Mouse (Mus musculus): ENCODE measurements around the gene Arfgef2. TPM values are rescaled to one million over a fixed set of nuclear protein-coding genes. Genes with fewer than 3 reads are reported as not detected.
A peak's percentile ranks its signal among the peaks of the same experiment; 100 is the strongest.

Arfgef2 gene
- polyA plus RNA-seq, 1 experiment = 24.9 TPM

DNA sequence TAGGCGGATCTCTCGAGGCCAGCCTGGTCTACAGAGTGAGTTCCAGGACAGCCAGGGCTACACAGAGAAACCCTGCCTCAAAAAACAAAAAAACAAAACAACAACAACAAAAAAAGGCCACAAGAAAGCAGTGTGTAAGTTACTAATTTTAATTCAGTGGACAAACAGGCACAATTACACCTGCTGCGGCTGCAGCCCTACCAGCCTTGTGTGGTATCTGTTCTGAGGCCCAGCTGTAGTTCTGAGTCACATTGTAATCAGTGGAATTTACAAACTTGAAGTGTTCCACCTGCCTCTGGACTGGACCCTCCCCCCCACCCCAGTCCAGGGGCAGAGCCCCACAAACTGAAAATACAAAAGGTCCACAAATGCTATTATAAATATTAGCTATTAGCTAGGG lies 2.1 kb upstream of the Arfgef2 start:
- H3K4me3 ChIP-seq (ENCODE audit: insufficient read depth, low read length) = no peak overlapping the region
- TF ChIP-seq POLR2A (IDR thresholded peaks at IDR 0.05; ENCODE audit: low read depth, low read length) (no peak), CTCF (IDR thresholded peaks at IDR 0.05; ENCODE audit: borderline replicate concordance, insufficient read depth, low read length) (no peak)
- H3K27ac ChIP-seq (ENCODE audit: insufficient read depth, low read length) = no peak overlapping the region
- H3K4me1 ChIP-seq (ENCODE audit: control insufficient read depth, insufficient read depth, low read length) = peaks cover 10% of the 10 kb centered on the region

- Histone ChIP-seq H3K4me3 (ENCODE audit: insufficient read depth, low read length) (peak overlapping the region; percentile 94), H3K4me1 (ENCODE audit: control insufficient read depth, insufficient read depth, low read length) (peaks cover 14% of the 10 kb centered on the region), H3K27ac (ENCODE audit: insufficient read depth, low read length) (peak overlapping the region; percentile 56; the same call in 1 of the 2 replicates)
- TF ChIP-seq POLR2A (IDR thresholded peaks at IDR 0.05; ENCODE audit: low read depth, low read length) (0 out of 2 replicates have a peak, but pooled peaks have one; percentile 15), CTCF (IDR thresholded peaks at IDR 0.05; ENCODE audit: borderline replicate concordance, insufficient read depth, low read length) (no peak)
These were observed 851 bp downstream of the Arfgef2 start for GRCm38 (mm10) chr2:166806173-166806705.

DNA sequence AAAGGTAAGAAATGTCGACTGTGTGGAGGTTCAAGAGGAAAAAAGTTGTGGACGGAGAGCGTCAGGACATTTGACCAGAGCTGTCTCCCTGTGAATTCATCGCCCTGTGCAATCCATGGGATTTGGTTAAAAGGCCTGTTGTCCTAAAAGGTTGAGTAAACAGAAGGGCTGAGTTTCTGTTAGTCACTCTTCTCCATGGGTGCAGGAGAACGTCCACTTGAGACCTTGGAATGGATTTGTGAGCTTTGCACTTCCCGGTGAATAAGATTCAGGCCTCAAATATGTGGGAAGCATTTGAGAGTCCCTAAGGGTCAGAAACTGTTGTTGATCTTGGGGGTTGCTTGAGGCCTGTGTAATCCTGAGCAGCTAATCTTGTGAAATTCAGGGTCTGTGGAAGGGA lies 1.4 kb downstream of the Arfgef2 start:
- Histone ChIP-seq H3K27ac (ENCODE audit: insufficient read depth, low read length) (peak overlapping the region; percentile 56; the same call in 1 of the 2 replicates), H3K4me1 (ENCODE audit: control insufficient read depth, insufficient read depth, low read length) (peaks cover 14% of the 10 kb centered on the region), H3K4me3 (ENCODE audit: insufficient read depth, low read length) (peak overlapping the region; percentile 94)
- no peak for TF ChIP-seq CTCF (IDR thresholded peaks at IDR 0.05; ENCODE audit: borderline replicate concordance, insufficient read depth, low read length)
- no peak for TF ChIP-seq POLR2A (IDR thresholded peaks at IDR 0.05; ENCODE audit: low read depth, low read length)

GRCm38 (mm10) chr2:166809499-166809898 lies 4.1 kb downstream of the Arfgef2 start:
- Histone ChIP-seq H3K4me1 (ENCODE audit: control insufficient read depth, insufficient read depth, low read length) (peaks cover 14% of the 10 kb centered on the region), H3K27ac (ENCODE audit: insufficient read depth, low read length) (no peak overlapping the region), H3K4me3 (ENCODE audit: insufficient read depth, low read length) (no peak overlapping the region)
- TF ChIP-seq POLR2A (IDR thresholded peaks at IDR 0.05; ENCODE audit: low read depth, low read length) = no peak
- TF ChIP-seq CTCF (IDR thresholded peaks at IDR 0.05; ENCODE audit: borderline replicate concordance, insufficient read depth, low read length) = no peak

GRCm38 (mm10) chr2:166810821-166811220 lies 5.4 kb downstream of the Arfgef2 start:
- no peak overlapping the region for H3K27ac ChIP-seq (ENCODE audit: insufficient read depth, low read length)
- no peak overlapping the region for H3K4me3 ChIP-seq (ENCODE audit: insufficient read depth, low read length)
- TF ChIP-seq POLR2A (IDR thresholded peaks at IDR 0.05; ENCODE audit: low read depth, low read length) = no peak
- no peak for TF ChIP-seq CTCF (IDR thresholded peaks at IDR 0.05; ENCODE audit: borderline replicate concordance, insufficient read depth, low read length)
- H3K4me1 ChIP-seq (ENCODE audit: control insufficient read depth, insufficient read depth, low read length) = peaks cover 14% of the 10 kb centered on the region

GRCm38 (mm10) chr2:166818463-166819143 lies 13.2 kb downstream of the Arfgef2 start:
- TF ChIP-seq POLR2A (IDR thresholded peaks at IDR 0.05; ENCODE audit: low read depth, low read length) = no peak
- TF ChIP-seq CTCF (IDR thresholded peaks at IDR 0.05; ENCODE audit: borderline replicate concordance, insufficient read depth, low read length) = no peak

DNA sequence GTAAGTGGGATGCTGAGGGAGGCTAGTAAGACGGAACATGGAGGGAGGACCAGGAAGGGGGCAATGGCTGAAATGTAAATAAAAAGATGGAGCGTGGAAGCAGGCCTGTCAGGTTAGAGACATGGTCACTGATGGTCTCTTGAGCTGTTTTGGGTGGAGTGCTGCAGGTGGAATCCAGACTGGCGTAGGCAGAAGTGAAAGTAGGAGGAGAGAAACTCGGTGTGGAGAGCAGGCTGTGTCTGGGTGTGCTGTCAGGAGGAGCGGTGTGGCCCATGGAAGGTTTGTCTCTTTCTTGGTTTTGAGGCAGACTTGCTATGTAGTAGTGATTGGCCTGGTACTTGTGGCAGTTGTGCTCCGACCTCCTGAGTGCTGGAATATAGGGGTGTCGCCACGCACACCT lies 14.5 kb downstream of the Arfgef2 start:
- no peaks in the 10 kb centered on the region for H3K4me1 ChIP-seq (ENCODE audit: control insufficient read depth, insufficient read depth, low read length)
- H3K4me3 ChIP-seq (ENCODE audit: insufficient read depth, low read length) = no peak overlapping the region
- H3K27ac ChIP-seq (ENCODE audit: insufficient read depth, low read length) = no peak overlapping the region
- TF ChIP-seq POLR2A (IDR thresholded peaks at IDR 0.05; ENCODE audit: low read depth, low read length) (no peak), CTCF (IDR thresholded peaks at IDR 0.05; ENCODE audit: borderline replicate concordance, insufficient read depth, low read length) (no peak)

More at GRCm38 (mm10) chr2:166818463-166819143, 13.2 kb downstream of the Arfgef2 start:
- H3K4me3 ChIP-seq (ENCODE audit: insufficient read depth, low read length) = no peak overlapping the region
- H3K27ac ChIP-seq (ENCODE audit: insufficient read depth, low read length) = no peak overlapping the region
- no peaks in the 10 kb centered on the region for H3K4me1 ChIP-seq (ENCODE audit: control insufficient read depth, insufficient read depth, low read length)

DNA sequence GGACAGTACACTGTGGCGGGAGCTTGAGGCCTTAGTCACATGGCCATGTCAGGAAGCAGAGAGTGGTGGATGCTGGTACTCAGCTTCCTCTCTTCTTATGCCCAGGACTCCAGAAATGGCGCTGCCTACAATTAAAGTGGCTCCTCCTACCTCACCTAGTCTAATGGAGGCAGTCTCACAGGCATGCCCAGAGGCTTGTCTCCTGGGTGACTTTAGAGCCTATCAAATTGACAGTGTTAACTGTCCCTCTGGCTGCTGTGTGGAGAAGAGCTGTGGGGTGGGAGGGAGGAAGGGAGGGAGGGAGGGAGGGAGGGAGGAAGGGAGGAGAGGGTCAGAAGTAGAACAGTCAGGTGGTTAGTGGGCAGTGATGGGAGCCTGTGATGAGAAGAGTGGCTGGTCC lies 15.5 kb downstream of the Arfgef2 start:
- TF ChIP-seq CTCF (IDR thresholded peaks at IDR 0.05; ENCODE audit: borderline replicate concordance, insufficient read depth, low read length) = no peak
- TF ChIP-seq POLR2A (IDR thresholded peaks at IDR 0.05; ENCODE audit: low read depth, low read length) = no peak
- Histone ChIP-seq H3K4me3 (ENCODE audit: insufficient read depth, low read length) (no peak overlapping the region), H3K27ac (ENCODE audit: insufficient read depth, low read length) (no peak overlapping the region), H3K4me1 (ENCODE audit: control insufficient read depth, insufficient read depth, low read length) (no peaks in the 10 kb centered on the region)

DNA sequence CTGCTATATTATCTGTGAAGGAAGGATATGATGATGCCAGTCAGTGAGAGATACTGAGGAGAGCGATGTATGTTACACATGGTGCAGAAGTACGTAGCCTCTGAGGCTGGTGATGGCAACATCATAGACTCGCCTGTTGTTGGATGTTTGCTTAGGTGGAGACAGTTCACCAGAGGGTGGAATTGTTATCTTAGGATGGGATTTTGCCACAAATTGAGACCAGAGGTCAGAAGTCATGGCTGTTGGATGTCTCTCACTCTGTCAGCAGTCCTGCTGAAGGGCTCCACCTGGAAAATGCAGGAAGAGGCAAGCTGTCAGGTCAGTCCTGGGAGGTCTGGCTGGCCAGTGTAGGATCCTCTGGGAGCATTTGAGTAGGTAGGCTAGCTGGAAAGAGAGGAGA lies 16.0 kb downstream of the Arfgef2 start:
- Histone ChIP-seq H3K27ac (ENCODE audit: insufficient read depth, low read length) (no peak overlapping the region), H3K4me3 (ENCODE audit: insufficient read depth, low read length) (no peak overlapping the region), H3K4me1 (ENCODE audit: control insufficient read depth, insufficient read depth, low read length) (no peaks in the 10 kb centered on the region)
- TF ChIP-seq POLR2A (IDR thresholded peaks at IDR 0.05; ENCODE audit: low read depth, low read length) (no peak), CTCF (IDR thresholded peaks at IDR 0.05; ENCODE audit: borderline replicate concordance, insufficient read depth, low read length) (no peak)

- Histone ChIP-seq H3K27ac (ENCODE audit: insufficient read depth, low read length) (no peak overlapping the region), H3K4me1 (ENCODE audit: control insufficient read depth, insufficient read depth, low read length) (no peaks in the 10 kb centered on the region), H3K4me3 (ENCODE audit: insufficient read depth, low read length) (no peak overlapping the region)
- TF ChIP-seq POLR2A (IDR thresholded peaks at IDR 0.05; ENCODE audit: low read depth, low read length) (no peak), CTCF (IDR thresholded peaks at IDR 0.05; ENCODE audit: borderline replicate concordance, insufficient read depth, low read length) (no peak)
These were observed 16.9 kb downstream of the Arfgef2 start for GRCm38 (mm10) chr2:166822119-166822826.

All from embryonic fibroblast, embryonic 13.5 days (primary cell).